Mouse (Mus musculus) MEL (cell line): ENCODE data around the gene Hpse2. TPM values are rescaled to one million over a fixed set of nuclear protein-coding genes. Genes with fewer than 3 reads are reported as not detected.

Experiments
- DNase-seq: peaks from one replicate; pipeline ENCODE4 v3.0.0; 2011; ENCODE audit warnings: low read depth, low spot score
- H3K27ac ChIP-seq: 2 replicates; pipeline ENCODE4 v1.5.1; 2012; ENCODE audit warnings: low read depth, mild to moderate bottlenecking, control low read depth, low read length, moderate library complexity; ENCODE audit not compliant: control insufficient read depth
- H3K27me3 ChIP-seq, 2 experiments: fragments of 150-350 bp in 1 of 2; sonication (generic) in 1 of 2; 2 replicates each; pipeline ENCODE4 v1.6.1; 2012; ENCODE audit warnings: low read length in 2 of 2, mild to moderate bottlenecking in 2 of 2, improper control_type of control experiment in 1 of 2, moderate library complexity in 1 of 2; ENCODE audit not compliant: insufficient read depth in 2 of 2, control insufficient read depth in 1 of 2
- H3K36me3 ChIP-seq, 2 experiments: 2 replicates each; pipeline ENCODE4 v1.6.1; 2012 to 2014; ENCODE audit warnings: low read length in 2 of 2, improper control_type of control experiment in 1 of 2, inconsistent platforms in 1 of 2, mild to moderate bottlenecking in 1 of 2; ENCODE audit not compliant: insufficient read depth in 2 of 2, control insufficient read depth in 1 of 2
- H3K4me1 ChIP-seq, 2 experiments: fragments of 150-350 bp in 1 of 2; sonication (generic) in 1 of 2; 2 replicates each; pipeline ENCODE4 v1.6.1; 2012; ENCODE audit warnings: low read length in 2 of 2, improper control_type of control experiment in 1 of 2, mild to moderate bottlenecking in 1 of 2; ENCODE audit not compliant: insufficient read depth in 2 of 2, control insufficient read depth in 1 of 2
- H3K4me3 ChIP-seq, 2 experiments: fragments of 150-350 bp in 1 of 2; sonication (generic) in 1 of 2; 2 replicates each; pipeline ENCODE4 v1.5.1; 2012; ENCODE audit warnings: low read depth in 2 of 2, low read length in 2 of 2, mild to moderate bottlenecking in 2 of 2, moderate library complexity in 2 of 2, control low read depth in 1 of 2, improper control_type of control experiment in 1 of 2; ENCODE audit not compliant: control insufficient read depth in 1 of 2, insufficient read depth in 1 of 2
- H3K79me2 ChIP-seq: 2 replicates; pipeline ENCODE4 v1.6.1; 2012; ENCODE audit warnings: mild to moderate bottlenecking, low read length, moderate library complexity; ENCODE audit not compliant: control insufficient read depth, poor library complexity, insufficient read depth
- H3K9ac ChIP-seq: 2 replicates; pipeline ENCODE4 v1.6.1; 2012; ENCODE audit warnings: low read depth, mild to moderate bottlenecking, control low read depth, low read length, moderate library complexity; ENCODE audit not compliant: control insufficient read depth, poor library complexity, severe bottlenecking
- H3K9me3 ChIP-seq: fragments of 150-350 bp; sonication (generic); replicated peaks from 2 replicates; pipeline ENCODE4 v1.6.1; 2012; ENCODE audit warnings: mild to moderate bottlenecking, low read length, improper control_type of control experiment, moderate library complexity; ENCODE audit not compliant: insufficient read depth
- BHLHE40 ChIP-seq: IDR thresholded peaks from 2 replicates; pipeline ENCODE4 v1.6.1; 2012; ENCODE audit warnings: low read depth, mild to moderate bottlenecking, inconsistent platforms, low read length, improper control_type of control experiment, borderline replicate concordance
- CHD1 ChIP-seq: IDR thresholded peaks from 2 replicates; pipeline ENCODE4 v1.6.1; 2012; ENCODE audit warnings: low read depth, mild to moderate bottlenecking, inconsistent platforms, low read length, improper control_type of control experiment
- CHD2 ChIP-seq: IDR thresholded peaks from 2 replicates; pipeline ENCODE4 v1.6.1; 2011; ENCODE audit warnings: low read length, improper control_type of control experiment
- CTCF ChIP-seq, 3 experiments: IDR thresholded peaks in 2 of 3; conservative IDR thresholded peaks in 1 of 3; 2 replicates each; pipeline ENCODE4 v1.5.1; 2011 to 2012; ENCODE audit warnings: low read length in 3 of 3, low read depth in 2 of 3, mild to moderate bottlenecking in 2 of 3, improper control_type of control experiment in 1 of 3, inconsistent platforms in 1 of 3, mixed read lengths in 1 of 3, moderate library complexity in 1 of 3; ENCODE audit not compliant: control insufficient read depth in 1 of 3, insufficient read depth in 1 of 3, poor library complexity in 1 of 3, severe bottlenecking in 1 of 3
- ELF1 ChIP-seq: IDR thresholded peaks from 2 replicates; pipeline ENCODE4 v1.6.1; 2014; ENCODE audit warnings: low read depth, mild to moderate bottlenecking, inconsistent platforms, low read length, improper control_type of control experiment, moderate library complexity
- EP300 ChIP-seq, 2 experiments: IDR thresholded peaks; 2 replicates each; pipeline ENCODE4 v1.6.1; 2011; ENCODE audit warnings: improper control_type of control experiment in 2 of 2, low read length in 2 of 2, low read depth in 1 of 2, mild to moderate bottlenecking in 1 of 2
- GATA1 ChIP-seq: IDR thresholded peaks from 2 replicates; pipeline ENCODE4 v1.6.1; 2011; ENCODE audit warnings: low read depth, low read length, improper control_type of control experiment
- HCFC1 ChIP-seq: IDR thresholded peaks from 2 replicates; pipeline ENCODE4 v1.6.1; 2012; ENCODE audit warnings: low read depth, mild to moderate bottlenecking, inconsistent platforms, low read length, improper control_type of control experiment, moderate library complexity
- KAT2A ChIP-seq: conservative IDR thresholded peaks from 2 replicates; pipeline ENCODE4 v1.6.1; 2012; ENCODE audit warnings: low read depth, low read length, improper control_type of control experiment, inconsistent platforms
- MAFK ChIP-seq: IDR thresholded peaks from 2 replicates; pipeline ENCODE4 v1.6.1; 2011; ENCODE audit warnings: low read depth, mild to moderate bottlenecking, low read length, improper control_type of control experiment, borderline replicate concordance
- MAX ChIP-seq: IDR thresholded peaks from 2 replicates; pipeline ENCODE4 v1.6.1; 2011; ENCODE audit warnings: low read length, improper control_type of control experiment
- MEF2A ChIP-seq: IDR thresholded peaks from 2 replicates; pipeline ENCODE4 v1.6.1; 2014; ENCODE audit warnings: low read depth, mild to moderate bottlenecking, inconsistent platforms, low read length, improper control_type of control experiment; ENCODE audit not compliant: poor library complexity, insufficient replicate concordance, severe bottlenecking; ENCODE audit errors: extremely low read depth
- MXI1 ChIP-seq: IDR thresholded peaks from 2 replicates; pipeline ENCODE4 v1.6.1; 2011; ENCODE audit warnings: mild to moderate bottlenecking, low read depth, low read length, improper control_type of control experiment
- NELFE ChIP-seq: IDR thresholded peaks from 2 replicates; pipeline ENCODE4 v1.6.1; 2011; ENCODE audit warnings: low read depth, low read length, improper control_type of control experiment
- NRF1 ChIP-seq: IDR thresholded peaks from 2 replicates; pipeline ENCODE4 v1.6.1; 2014; ENCODE audit warnings: low read depth, mild to moderate bottlenecking, inconsistent platforms, low read length, improper control_type of control experiment, moderate library complexity; ENCODE audit not compliant: poor library complexity, insufficient read depth, severe bottlenecking
- POLR2AphosphoS2 ChIP-seq: IDR thresholded peaks from 2 replicates; pipeline ENCODE4 v1.6.1; 2011; ENCODE audit warnings: low read length, improper control_type of control experiment
- TAL1 ChIP-seq: IDR thresholded peaks from 2 replicates; pipeline ENCODE4 v1.6.1; 2012; ENCODE audit warnings: mild to moderate bottlenecking, inconsistent platforms, low read length, moderate library complexity, mixed read lengths
- USF2 ChIP-seq, 2 experiments: IDR thresholded peaks; 2 replicates each; pipeline ENCODE4 v1.6.1; 2011 to 2012; ENCODE audit warnings: improper control_type of control experiment in 2 of 2, low read length in 2 of 2, borderline replicate concordance in 1 of 2, inconsistent platforms in 1 of 2, low read depth in 1 of 2, mild to moderate bottlenecking in 1 of 2; ENCODE audit not compliant: insufficient read depth in 1 of 2
- ZC3H11A ChIP-seq: IDR thresholded peaks from 2 replicates; pipeline ENCODE4 v1.6.1; 2012; ENCODE audit warnings: low read depth, mild to moderate bottlenecking, inconsistent platforms, low read length, improper control_type of control experiment
- ZNF384 ChIP-seq: IDR thresholded peaks from 2 replicates; pipeline ENCODE4 v1.6.1; 2012; ENCODE audit warnings: low read depth, mild to moderate bottlenecking, inconsistent platforms, low read length, improper control_type of control experiment
- polyA plus RNA-seq, 2 experiments: library from polyadenylated mRNA; stranded (reverse) in 1 of 2; unstranded in 1 of 2; fragments of >175 nt in 1 of 2; fragments of >200 nt in 1 of 2; gene quantifications; 2 replicates each; pipeline versions ENCODE4 v1.2.1 to v1.2.4; 2012; ENCODE audit warnings: low replicate concordance in 2 of 2, low read depth in 1 of 2; ENCODE audit not compliant: insufficient read length in 2 of 2, insufficient read depth in 1 of 2, missing spikeins in 1 of 2
- total RNA-seq: library from RNA; depleted of rRNA; stranded (reverse); fragments of 300-350 nt; gene quantifications from 2 replicates; pipeline ENCODE4 v1.2.3, GENCODE M21; 2012

Hpse2 gene
- total and polyA plus RNA-seq, 3 experiments, result not detected

DNA sequence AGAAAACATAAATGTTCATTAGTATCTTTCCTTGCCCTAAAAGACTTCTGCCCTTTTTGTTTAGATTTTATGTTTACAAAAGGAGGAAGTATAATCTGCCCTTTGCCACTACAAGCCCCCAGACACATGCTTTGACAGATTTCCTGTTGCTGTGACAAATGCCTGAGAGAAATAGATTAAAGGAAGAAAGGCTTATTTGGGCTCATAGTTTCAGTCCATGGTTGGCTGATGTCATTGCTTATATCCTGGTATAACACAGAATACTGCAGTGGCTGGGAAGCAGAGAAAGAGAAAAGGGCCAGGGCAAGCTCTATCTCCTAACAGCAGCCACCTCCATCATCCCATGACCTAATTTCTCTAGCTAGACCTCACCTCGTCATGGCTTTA, 401.8 kb downstream of the Hpse2 start:
- no peaks in the 10 kb centered on the region for H3K9me3 ChIP-seq
- no peaks in the 10 kb centered on the region for H3K4me1 ChIP-seq
- no peak overlapping the region for H3K4me3 ChIP-seq
- H3K27ac ChIP-seq, result no peak overlapping the region
- TF ChIP-seq GATA1 (no peak), NELFE (no peak), BHLHE40 (no peak), ZC3H11A (no peak), EP300 (IDR thresholded peaks at IDR 0.05; ENCODE audit: low read depth in 1 of 2, low read length in 2 of 2) (no peak), MAX (no peak), USF2 (IDR thresholded peaks at IDR 0.05; ENCODE audit: borderline replicate concordance in 1 of 2, insufficient read depth in 1 of 2, low read depth in 1 of 2, low read length in 2 of 2) (no peak), MAFK (no peak), ZNF384 (no peak), CTCF (IDR thresholded peaks at IDR 0.05 in 2 of 3, conservative IDR thresholded peaks at IDR 0.05 in 1 of 3; ENCODE audit: control insufficient read depth in 1 of 3, insufficient read depth in 1 of 3, low read depth in 2 of 3, low read length in 3 of 3, poor library complexity in 1 of 3, severe bottlenecking in 1 of 3) (no peak), KAT2A (no peak), MXI1 (no peak), ELF1 (no peak), POLR2AphosphoS2 (no peak)
- no peaks in the 10 kb centered on the region for H3K79me2 ChIP-seq
- H3K9ac ChIP-seq, result no peak overlapping the region
- DNase-seq, result no peak
- H3K27me3 ChIP-seq, result no peaks in the 10 kb centered on the region
- H3K36me3 ChIP-seq, result no peaks in the 10 kb centered on the region

GRCm38 (mm10) chr19:42985372-42986314, 402.5 kb downstream of the Hpse2 start:
- no peak overlapping the region for H3K9ac ChIP-seq
- TF ChIP-seq MAX (no peak), MEF2A (no peak), KAT2A (no peak), TAL1 (no peak), CTCF (IDR thresholded peaks at IDR 0.05 in 2 of 3, conservative IDR thresholded peaks at IDR 0.05 in 1 of 3; ENCODE audit: control insufficient read depth in 1 of 3, insufficient read depth in 1 of 3, low read depth in 2 of 3, low read length in 3 of 3, poor library complexity in 1 of 3, severe bottlenecking in 1 of 3) (no peak), NRF1 (no peak), CHD1 (no peak), GATA1 (no peak), HCFC1 (no peak), ELF1 (no peak), CHD2 (no peak)
- TF ChIP-seq, all 39 proteins: peak for 0
- H3K4me3 ChIP-seq, result no peak overlapping the region
- H3K4me1 ChIP-seq, result no peaks in the 10 kb centered on the region
- H3K36me3 ChIP-seq, result no peaks in the 10 kb centered on the region
- no peak for DNase-seq
- H3K27ac ChIP-seq, result no peak overlapping the region
- H3K9me3 ChIP-seq, result no peaks in the 10 kb centered on the region
- no peaks in the 10 kb centered on the region for H3K27me3 ChIP-seq
- H3K79me2 ChIP-seq, result no peaks in the 10 kb centered on the region
